Mouse (Mus musculus) frontal cortex, postnatal 36 days (tissue): Measurements from ENCODE around the gene Gid8.

Experiments used
- DNase-seq, 2 experiments: peaks; one replicate each; pipeline ENCODE4 v3.0.0; 2022; ENCODE audit warnings: low spot score in 2 of 2

Gid8 gene

GRCm38 (mm10) chr2:180709923-180710272 lies at the start of gene Gid8, which contains the start of gene Dido1:
TSS of gene Gid8 (plus strand) at chr2:180710117.
TSS of gene Dido1 (minus strand) at chr2:180709999.
- peak; percentile 96 for DNase-seq

GRCm38 (mm10) chr2:180660521-180660920 lies 49.4 kb upstream of the Gid8 start:
- DNase-seq: no peak

DNA sequence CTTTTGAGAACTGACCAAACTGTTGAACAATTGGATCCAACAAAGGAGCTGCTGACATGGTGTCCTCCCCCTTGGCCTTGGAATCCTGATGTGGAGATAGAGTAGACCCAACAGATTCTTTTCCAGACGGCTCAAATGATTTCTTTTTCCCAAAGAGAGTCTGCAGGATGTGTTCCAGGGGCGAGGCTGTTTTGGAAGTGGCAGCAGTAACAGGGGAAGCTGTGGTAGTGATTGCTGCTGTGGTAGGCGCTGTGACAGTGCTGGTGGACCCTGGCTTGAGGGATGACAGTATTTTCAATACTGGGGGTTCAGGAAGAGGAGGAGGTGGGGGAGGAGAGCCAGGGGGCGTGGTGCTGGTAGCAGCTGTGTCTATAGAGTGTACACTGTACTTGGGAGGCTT lies 47.9 kb upstream of the Gid8 start:
- no peak for DNase-seq

DNA sequence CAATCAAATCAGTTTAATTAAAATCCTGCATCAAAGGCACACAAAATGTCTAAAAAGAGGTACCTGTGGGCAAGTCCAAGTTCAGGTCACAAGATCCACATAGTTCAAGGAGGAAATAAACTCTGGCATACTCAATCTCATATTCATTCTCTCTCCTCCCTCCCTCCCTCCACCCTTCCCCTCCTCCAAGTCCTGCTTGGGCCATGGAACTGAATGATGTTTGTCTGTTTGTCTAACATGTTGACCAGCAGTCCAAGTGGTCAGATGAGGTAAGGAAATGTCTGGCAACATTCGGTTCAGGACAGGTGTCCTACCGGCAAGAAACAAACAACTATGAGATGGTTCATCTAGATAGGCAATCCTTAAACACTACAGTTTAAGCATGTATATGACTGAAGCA lies 33.2 kb upstream of the Gid8 start:
- DNase-seq: no peak

DNA sequence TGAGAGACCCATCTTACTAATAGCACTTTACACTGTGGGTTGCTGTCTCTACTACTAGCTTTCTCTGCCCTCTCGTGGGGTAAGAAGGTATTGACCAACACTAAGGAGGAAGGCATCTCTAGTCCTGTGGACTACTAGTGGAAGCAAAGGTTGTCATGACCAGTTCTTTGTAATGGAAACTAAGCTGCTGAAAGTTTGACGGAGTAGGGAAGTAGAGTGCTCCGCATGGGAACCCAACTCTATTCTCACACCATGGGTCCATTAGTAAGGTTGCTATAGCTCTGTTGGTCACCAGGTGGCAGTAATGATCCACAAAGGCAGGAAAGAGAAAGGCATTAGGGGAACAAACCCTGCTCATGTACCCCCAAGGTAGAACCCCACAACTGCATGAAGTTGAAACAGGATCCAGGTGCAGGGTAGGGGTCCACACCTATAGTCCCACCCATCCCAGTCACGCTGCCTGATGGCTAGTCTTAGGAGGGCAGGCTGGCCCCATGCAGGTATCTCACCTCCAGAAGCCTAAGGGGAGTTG lies 31.2 kb upstream of the Gid8 start:
- DNase-seq: peak; percentile 68 to 83

- DNase-seq: no peak
Measured at GRCm38 (mm10) chr2:180681225-180681624, 28.7 kb upstream of the Gid8 start.

- DNase-seq: no peak
Measured at GRCm38 (mm10) chr2:180683524-180683923, 26.4 kb upstream of the Gid8 start.

DNA sequence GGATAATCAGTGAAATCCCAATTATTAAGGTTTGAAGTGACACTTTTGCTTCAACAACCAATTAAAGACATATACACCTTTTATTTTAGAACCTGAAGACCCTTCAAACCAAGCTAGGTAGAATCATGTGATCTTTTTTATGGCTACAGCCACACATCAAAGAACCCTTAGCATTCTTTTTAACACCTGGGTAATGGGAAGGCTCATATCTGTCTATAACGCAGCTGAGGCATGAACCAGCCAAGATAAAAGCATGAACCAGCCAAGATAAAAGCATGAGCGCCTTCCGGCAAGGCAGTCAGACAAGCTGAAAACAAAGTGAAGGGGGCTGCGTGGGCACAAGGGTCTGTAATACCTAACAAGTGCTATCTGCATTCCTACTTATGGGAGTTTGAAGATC lies 25.9 kb upstream of the Gid8 start:
- no peak for DNase-seq

- no peak for DNase-seq
Measured at GRCm38 (mm10) chr2:180689841-180690240, 20.1 kb upstream of the Gid8 start.

DNA sequence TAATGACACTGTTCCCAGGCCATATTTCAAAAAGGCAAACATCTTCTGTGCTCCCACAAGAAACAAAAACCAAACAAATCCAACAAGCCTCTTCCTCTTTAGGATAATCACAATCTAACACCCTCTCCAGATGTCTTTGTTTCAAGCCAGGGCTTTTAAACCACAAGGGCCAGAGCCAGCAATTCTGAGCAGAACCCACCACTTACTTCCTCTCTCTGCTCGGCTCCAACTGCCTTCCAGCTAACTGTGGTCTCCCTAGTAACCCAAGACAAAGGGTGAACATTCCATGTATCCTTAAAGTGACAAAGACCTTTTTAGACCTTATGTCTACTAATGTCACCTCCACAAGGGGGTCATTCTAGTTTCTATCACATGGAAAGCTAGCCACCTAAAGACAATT lies 17.3 kb upstream of the Gid8 start:
- DNase-seq: no peak

DNA sequence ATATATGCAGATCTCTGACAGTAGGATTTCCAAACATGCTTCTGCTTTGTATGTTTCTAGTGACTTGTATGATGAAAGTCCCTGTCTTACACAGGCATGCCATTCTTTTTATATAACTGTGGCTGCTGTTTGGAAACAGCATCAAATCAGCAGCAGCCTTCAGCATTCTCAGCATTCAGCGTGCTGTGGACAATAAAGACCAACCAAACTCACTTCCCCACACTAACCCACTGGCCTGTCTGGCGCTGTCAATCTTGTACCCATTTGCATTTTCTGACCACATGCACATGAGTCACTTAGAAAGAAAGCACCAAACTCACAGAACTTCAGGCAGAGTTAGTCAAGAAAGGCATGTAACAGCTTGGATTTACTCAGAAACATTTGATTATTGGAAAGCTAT lies 14.7 kb upstream of the Gid8 start:
- no peak for DNase-seq

DNA sequence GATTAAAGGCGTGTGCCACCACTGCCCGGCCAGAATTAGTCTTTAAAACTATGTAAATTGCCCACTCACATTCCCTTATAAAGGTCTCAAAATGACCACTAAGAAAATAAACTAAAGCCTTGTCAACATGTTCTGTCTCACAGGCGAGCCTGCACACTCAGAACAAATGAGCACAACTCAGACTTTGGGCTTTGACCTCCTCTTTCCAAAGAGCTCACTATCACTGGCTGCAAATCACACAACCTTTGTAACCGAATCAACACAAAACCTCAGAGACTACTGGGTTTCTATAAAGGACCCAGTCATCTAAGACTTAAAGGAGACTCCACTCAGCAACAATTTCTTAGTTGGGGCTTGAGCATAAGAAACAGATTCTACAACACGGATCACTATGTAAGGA lies 9.5 kb upstream of the Gid8 start:
- no peak for DNase-seq

DNA sequence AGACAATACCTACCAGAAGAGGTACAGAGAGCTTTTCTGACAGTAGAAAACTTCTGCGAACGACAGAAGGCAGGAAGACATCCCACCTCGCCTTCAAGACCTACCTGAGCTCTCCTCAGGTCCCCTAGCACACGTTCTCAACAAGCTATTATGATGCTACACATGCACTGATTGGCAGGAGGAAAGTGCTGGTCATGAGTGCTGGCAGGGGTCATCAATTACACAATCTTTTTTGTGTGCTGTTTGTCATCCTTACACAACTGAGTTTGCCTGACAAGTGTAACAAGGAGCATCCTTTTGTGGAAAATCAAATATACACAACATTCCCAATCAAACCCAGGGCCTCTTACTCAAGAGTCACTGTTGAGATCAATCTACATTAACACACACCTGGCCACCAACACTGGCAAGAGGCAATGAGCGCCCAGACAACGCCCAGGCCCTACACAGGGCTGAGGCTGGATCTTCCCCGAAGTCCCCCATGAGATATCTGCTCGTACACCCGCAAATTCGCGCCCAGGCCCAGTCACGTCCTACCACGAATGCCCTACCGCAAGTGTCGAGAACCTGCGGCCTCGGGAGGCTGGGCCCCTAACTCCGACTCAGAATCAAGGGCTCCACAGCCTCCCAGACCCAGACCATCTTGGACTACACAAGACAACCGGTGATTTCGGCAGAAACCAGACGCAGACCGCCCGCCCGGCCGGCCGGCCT lies 8.7 kb upstream of the Gid8 start:
- peak in 1 of 2 experiments; percentile 20 for DNase-seq

GRCm38 (mm10) chr2:180701767-180702621 lies 7.9 kb upstream of the Gid8 start:
- peak; percentile 91 to 93 for DNase-seq

- DNase-seq: no peak
Measured at GRCm38 (mm10) chr2:180702701-180703149, 7.2 kb upstream of the Gid8 start.

DNA sequence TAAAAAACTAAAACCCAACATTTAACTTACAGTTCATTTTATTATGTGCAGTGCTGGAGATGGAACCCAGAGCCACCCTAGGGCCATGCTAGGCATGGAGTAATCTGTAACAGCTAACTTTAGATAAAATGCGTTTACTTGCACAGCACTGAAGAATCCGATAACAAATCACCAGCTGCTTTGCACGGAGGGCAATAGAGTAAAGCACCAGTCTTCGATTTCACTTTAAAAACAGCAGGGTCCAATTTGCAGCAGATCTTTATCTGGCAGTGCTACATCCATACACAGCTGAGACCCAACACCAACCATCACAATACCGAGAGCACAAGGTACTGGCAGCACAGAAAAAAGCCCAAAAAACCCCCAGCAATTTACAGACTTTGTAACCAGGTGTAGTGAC lies 6.7 kb upstream of the Gid8 start:
- no peak for DNase-seq

GRCm38 (mm10) chr2:180703645-180704359 lies 6.1 kb upstream of the Gid8 start:
- DNase-seq: no peak

DNA sequence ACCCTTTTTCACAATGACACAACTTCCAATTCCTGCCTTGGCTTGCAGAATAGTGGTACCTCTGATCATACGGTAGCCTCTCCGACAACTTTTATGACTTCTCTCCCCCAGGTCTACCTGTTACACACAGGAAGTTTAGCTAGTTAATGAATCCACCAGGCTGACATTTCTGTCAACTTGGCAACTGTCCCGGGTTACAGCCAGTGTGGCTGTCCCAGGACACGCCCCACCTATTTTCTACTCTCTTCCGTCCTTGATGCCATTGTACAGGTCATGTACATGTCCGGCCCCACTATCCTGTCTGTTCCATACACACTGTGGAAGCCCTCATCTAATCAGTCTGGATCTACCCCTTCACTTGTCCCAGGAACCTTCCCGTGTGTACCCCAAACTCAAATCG lies 5.3 kb upstream of the Gid8 start:
- DNase-seq: no peak

GRCm38 (mm10) chr2:180705066-180705465 lies 4.9 kb upstream of the Gid8 start:
- no peak for DNase-seq

GRCm38 (mm10) chr2:180705975-180706374 lies 3.9 kb upstream of the Gid8 start:
- no peak for DNase-seq

- no peak for DNase-seq
Measured at GRCm38 (mm10) chr2:180709023-180709922, 644 bp upstream of the Gid8 start.
